In genomic region chr4:148287476-148288054, GRCm38 (mm10) we compare ENCODE assay signal across 9 mouse cellular contexts. TPM values are rescaled to one million over a fixed set of nuclear protein-coding genes. Genes with fewer than 3 reads are reported as not detected.
DNase-seq lines count a peak whose midpoint lies in the region; ATAC-seq and TF ChIP-seq lines count a peak whose summit lies in the region.
"Had no signal": no experiment of that assay in that cellular context is flagged by ENCODE, and none has a peak within 500 bp of the region (broad histone marks: within the 10 kb centered on the region; RNA-seq: fewer than 3 reads in every experiment).

TSS of gene Disp3 (minus strand) at chr4:148287965.

- ATAC-seq in heart, embryonic 13.5 days (ENCODE audit: extremely low read depth, insufficient number of reproducible peaks, low FRiP score, low TSS enrichment): 0 out of 2 replicates have a peak, but pooled peaks have one; percentile 19
- ATAC-seq in hindbrain, embryonic 16.5 days: peak; percentile 48
- no peak for ATAC-seq in liver, embryonic 15.5 days (ENCODE audit: insufficient read depth)
- ATAC-seq in erythroblast, adult 5-6 weeks (replicated peaks; ENCODE audit: low FRiP score, poor library complexity, severe bottlenecking): no peak

- 1% methylated on average over 53 of the region's 54 CpGs for WGBS in heart, embryonic 13.5 days
- WGBS in hindbrain, embryonic 16.5 days: 0% methylated on average over 53 of the region's 54 CpGs
- WGBS in liver, embryonic 15.5 days (ENCODE audit: insufficient replicate concordance): under 1% methylated on average over 54 of the region's 54 CpGs

- no peak within 1 kb of the TSS for H3K9ac ChIP-seq in heart, embryonic 13.5 days
- H3K9ac ChIP-seq in hindbrain, embryonic 16.5 days (ENCODE audit: low read depth, low read length): peak within 1 kb of the TSS; percentile 88
- H3K9ac ChIP-seq in liver, embryonic 15.5 days: no peak within 1 kb of the TSS

- no peak within 1 kb of the TSS for H3K27ac ChIP-seq in heart, embryonic 13.5 days (replicated peaks)
- peak within 1 kb of the TSS; percentile 2; the same call in 1 of the 2 replicates for H3K27ac ChIP-seq in cortical plate, adult 2 months (ENCODE audit: insufficient read depth, low read length)
- peak within 1 kb of the TSS; percentile 77 for H3K27ac ChIP-seq in hindbrain, embryonic 16.5 days (ENCODE audit: low read depth, low read length)
- H3K27ac ChIP-seq in liver, embryonic 15.5 days (replicated peaks): no peak within 1 kb of the TSS

- peaks cover 96% of the 10 kb centered on the region for H3K27me3 ChIP-seq in heart, embryonic 13.5 days (replicated peaks)
- H3K27me3 ChIP-seq in hindbrain, embryonic 16.5 days (replicated peaks; ENCODE audit: control insufficient read depth, insufficient read depth, low read length): no peaks in the 10 kb centered on the region; the same call in 1 of the 2 replicates
- H3K27me3 ChIP-seq in liver, embryonic 15.5 days: peaks cover 55% of the 10 kb centered on the region

- no peaks in the 10 kb centered on the region for H3K36me3 ChIP-seq in heart, embryonic 13.5 days
- H3K36me3 ChIP-seq in hindbrain, embryonic 16.5 days (ENCODE audit: control insufficient read depth, insufficient read depth, low read length): no peaks in the 10 kb centered on the region
- no peaks in the 10 kb centered on the region for H3K36me3 ChIP-seq in liver, embryonic 15.5 days (replicated peaks)

- TF ChIP-seq CTCF in cortical plate, adult 2 months (IDR thresholded peaks at IDR 0.05; ENCODE audit: extremely low read depth, insufficient read depth, low read length): no peak

- H3K4me1 ChIP-seq in heart, embryonic 13.5 days: peaks cover 8% of the 10 kb centered on the region
- H3K4me1 ChIP-seq in cortical plate, adult 2 months (ENCODE audit: control insufficient read depth, insufficient read depth, low read length): peaks cover 9% of the 10 kb centered on the region
- peaks cover 56% of the 10 kb centered on the region for H3K4me1 ChIP-seq in hindbrain, embryonic 16.5 days (ENCODE audit: control insufficient read depth, insufficient read depth, low read depth, low read length)
- H3K4me1 ChIP-seq in liver, embryonic 15.5 days (replicated peaks): 0 out of 2 replicates have a peak, but pooled peaks cover 6% of the 10 kb centered on the region

- peak within 1 kb of the TSS; percentile 67 for H3K4me2 ChIP-seq in heart, embryonic 13.5 days
- H3K4me2 ChIP-seq in hindbrain, embryonic 16.5 days (ENCODE audit: low read length): peak within 1 kb of the TSS; percentile 76
- peak within 1 kb of the TSS; percentile 42 for H3K4me2 ChIP-seq in liver, embryonic 15.5 days

- DNase-seq in heart, adult 8-10 months (ENCODE audit: low spot score): no peak
- no peak for DNase-seq in adrenal gland, adult 8-10 months
- no peak for DNase-seq in urinary bladder, postnatal 25 days (ENCODE audit: low spot score)

- H3K4me3 ChIP-seq in heart, embryonic 13.5 days: peak within 1 kb of the TSS; percentile 46
- H3K4me3 ChIP-seq in cortical plate, adult 2 months (ENCODE audit: insufficient read depth, low read length): peak within 1 kb of the TSS; percentile 70
- peak within 1 kb of the TSS; percentile 79 for H3K4me3 ChIP-seq in hindbrain, embryonic 16.5 days (ENCODE audit: low read length)
- H3K4me3 ChIP-seq in liver, embryonic 15.5 days (replicated peaks): peak within 1 kb of the TSS; percentile 20

- TF ChIP-seq POLR2A in cortical plate, adult 2 months (IDR thresholded peaks at IDR 0.05; ENCODE audit: extremely low read depth, insufficient read depth, low read length): no peak

- no peaks in the 10 kb centered on the region for H3K9me3 ChIP-seq in heart, embryonic 13.5 days
- no peaks in the 10 kb centered on the region for H3K9me3 ChIP-seq in hindbrain, embryonic 16.5 days (ENCODE audit: control insufficient read depth, low read length)
- no peaks in the 10 kb centered on the region for H3K9me3 ChIP-seq in liver, embryonic 15.5 days (replicated peaks)

RNA-seq across cellular contexts. Expression of gene Disp3, which starts in this region (rescaled TPM):
- 0.03 TPM in 2 replicates for polyA plus RNA-seq in heart, embryonic 13.5 days (2015; fragmentation: Nextera tagmentation; extraction: Ambion mirVana)
- total RNA-seq in heart, adult 8-10 months (2022): under 1 TPM in 1 of 4 experiments, not detected in 3; 0.06 TPM
- 19.6 and 20.1 TPM in 2 replicates for polyA plus RNA-seq in cortical plate, adult 2 months (2012; rRNA removed)
- 11.6 and 13.6 TPM in 2 replicates for polyA plus RNA-seq in hindbrain, embryonic 16.5 days (2015; fragmentation: Nextera tagmentation; extraction: Ambion mirVana)
- polyA plus RNA-seq in liver, embryonic 15.5 days (2015; fragmentation: Nextera tagmentation; extraction: Ambion mirVana): not detected in 2 replicates
- total RNA-seq in erythroblast, adult 5-6 weeks (2015; ENCODE audit: low replicate concordance): not detected in 2 replicates
- not detected in 2 replicates for total RNA-seq in erythroblast, adult 5-6 weeks (2017; ENCODE audit: low replicate concordance)
- under 1 TPM; 0.42 to 0.68 (median 0.66) TPM for total RNA-seq in adrenal gland, adult 8-10 months (2022)
- total RNA-seq: hematopoietic stem cell, adult 5-6 weeks had no signal

Comparison
In these comparisons a context has a peak if more than half of its experiments do, and no peak if none do; other contexts are left out.
1. RNA of gene Disp3 (polyA plus RNA-seq): 19.6 to 20.1 TPM in cortical plate, adult 2 months and 11.6 to 13.6 TPM in hindbrain, embryonic 16.5 days; 0.03 TPM in heart, embryonic 13.5 days and not detected in liver, embryonic 15.5 days; every median in the first group is over 10 times any median in the second.
2. Peak in ATAC-seq, H3K4me3 ChIP-seq and H3K4me2 ChIP-seq in heart, embryonic 13.5 days; RNA of the gene not detected or under 1 TPM.
3. H3K27ac ChIP-seq: peak in cortical plate, adult 2 months (single experiment) and hindbrain, embryonic 16.5 days (single experiment); none in heart, embryonic 13.5 days (single experiment) and liver, embryonic 15.5 days (single experiment).
4. H3K4me3 ChIP-seq: peak in every context shown above with its lines; median percentile 79 in hindbrain, embryonic 16.5 days; 70 in cortical plate, adult 2 months; 46 in heart, embryonic 13.5 days; 20 in liver, embryonic 15.5 days.
5. Peak in every context shown above with its lines, with median percentiles within 50 percentile points of each other: H3K4me2 ChIP-seq.